Mouse (Mus musculus) right cerebral cortex, postnatal 4 days (tissue): Measurements from ENCODE around the gene Atf7.

Experiments
- DNase-seq: peaks from one replicate; pipeline ENCODE4 v3.0.0-alpha.2; 2022

The Atf7 gene

GRCm38 (mm10) chr15:102483136-102483535 lies 142.1 kb downstream of the Atf7 start:
- DNase-seq, result no peak
